Mouse (Mus musculus): Measurements from ENCODE around the gene Camkk2. TPM values are rescaled to one million over a fixed set of nuclear protein-coding genes. Genes with fewer than 3 reads are reported as not detected.

Camkk2 gene
- polyA plus RNA-seq, 1 experiment from 2014 or later = 25.6 TPM

DNA sequence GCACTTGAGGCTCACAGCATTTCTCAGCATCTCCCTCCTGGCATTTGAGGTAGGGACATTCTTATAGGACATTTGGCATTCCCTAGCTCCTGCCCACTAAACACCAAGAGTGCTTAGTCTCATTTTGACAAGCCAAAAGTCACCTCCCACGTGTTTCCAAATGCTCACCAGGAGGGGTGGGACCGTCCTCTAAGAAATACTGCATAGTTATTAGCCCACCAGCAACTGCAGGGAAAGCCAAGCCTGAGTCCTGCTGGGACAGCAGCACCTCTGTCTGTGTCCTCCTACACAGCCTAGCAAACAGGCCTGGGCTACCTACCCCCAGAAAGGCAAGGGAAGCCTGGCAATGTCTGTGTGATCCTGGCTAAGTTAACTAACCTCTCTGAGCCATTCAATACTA, 1.9 kb downstream of the Camkk2 start:
- H3K4me3 ChIP-seq (ENCODE audit: low read depth, low read length) = no peak overlapping the region
- DNase-seq (ENCODE audit: low spot score) (no peak), ATAC-seq (ENCODE audit: insufficient number of reproducible peaks, low FRiP score, low TSS enrichment, low read depth) (no peak)
- peaks cover 7% of the 10 kb centered on the region; the same call in 1 of the 2 replicates for H3K4me1 ChIP-seq (ENCODE audit: control insufficient read depth, insufficient read depth, low read length)
- no peak overlapping the region for H3K27ac ChIP-seq (replicated peaks; ENCODE audit: low read depth, low read length)
- 57% methylated on average over 2 of the region's 2 CpGs for WGBS
- H3K36me3 ChIP-seq (ENCODE audit: control insufficient read depth, insufficient read depth, low read length) = peaks cover 4% of the 10 kb centered on the region; the same call in 1 of the 2 replicates
- H3K9ac ChIP-seq (ENCODE audit: low read length) = no peak overlapping the region
- no peaks in the 10 kb centered on the region for H3K27me3 ChIP-seq (ENCODE audit: control insufficient read depth, insufficient read depth, low read length)
- H3K9me3 ChIP-seq (ENCODE audit: control insufficient read depth, low read length) = 0 out of 2 replicates have a peak, but pooled peaks cover 6% of the 10 kb centered on the region
- no peak overlapping the region for H3K4me2 ChIP-seq (ENCODE audit: low read depth, severe bottlenecking)

DNA sequence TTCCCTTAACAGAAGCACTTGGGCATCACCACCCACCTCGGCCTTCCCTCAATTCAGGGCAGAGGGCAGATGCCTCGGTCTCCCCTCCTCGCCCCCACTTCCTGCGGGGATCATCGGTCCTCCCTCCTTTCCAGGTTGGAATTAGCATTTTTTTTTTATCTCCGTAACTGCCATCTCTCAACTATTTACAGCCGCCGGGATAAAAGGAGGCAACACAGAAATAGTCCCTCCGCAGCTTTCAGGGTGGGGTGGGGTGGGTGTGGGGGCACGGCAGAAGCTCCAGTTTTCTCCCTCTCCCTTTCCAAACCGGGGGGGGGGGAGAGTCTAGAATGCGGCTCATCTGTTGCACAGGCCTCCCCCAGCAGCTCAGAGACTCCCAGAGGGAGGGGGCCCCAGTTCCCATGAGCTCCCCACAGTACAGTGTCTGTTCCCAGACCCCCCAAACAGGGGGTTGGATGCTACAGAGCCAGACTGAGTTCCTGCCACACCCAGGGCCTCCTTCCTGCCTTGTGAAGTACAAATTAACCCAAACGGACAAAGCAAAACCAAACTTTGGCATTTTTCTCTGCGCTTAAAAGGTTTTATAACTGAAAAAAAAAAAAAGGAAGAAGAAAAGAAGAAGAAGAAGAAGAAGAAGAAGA, 3.4 kb downstream of the Camkk2 start:
- Histone ChIP-seq H3K4me3 (ENCODE audit: low read depth, low read length) (no peak overlapping the region), H3K9ac (ENCODE audit: low read length) (no peak overlapping the region), H3K27me3 (ENCODE audit: control insufficient read depth, insufficient read depth, low read length) (no peaks in the 10 kb centered on the region), H3K36me3 (ENCODE audit: control insufficient read depth, insufficient read depth, low read length) (peaks cover 4% of the 10 kb centered on the region; the same call in 1 of the 2 replicates), H3K4me1 (ENCODE audit: control insufficient read depth, insufficient read depth, low read length) (peaks cover 9% of the 10 kb centered on the region), H3K4me2 (ENCODE audit: low read depth, severe bottlenecking) (no peak overlapping the region), H3K9me3 (ENCODE audit: control insufficient read depth, low read length) (0 out of 2 replicates have a peak, but pooled peaks cover 6% of the 10 kb centered on the region), H3K27ac (replicated peaks; ENCODE audit: low read depth, low read length) (no peak overlapping the region)
- WGBS = 79% methylated on average over 12 of the region's 14 CpGs
- DNase-seq (ENCODE audit: low spot score) (no peak), ATAC-seq (ENCODE audit: insufficient number of reproducible peaks, low FRiP score, low TSS enrichment, low read depth) (no peak)

DNA sequence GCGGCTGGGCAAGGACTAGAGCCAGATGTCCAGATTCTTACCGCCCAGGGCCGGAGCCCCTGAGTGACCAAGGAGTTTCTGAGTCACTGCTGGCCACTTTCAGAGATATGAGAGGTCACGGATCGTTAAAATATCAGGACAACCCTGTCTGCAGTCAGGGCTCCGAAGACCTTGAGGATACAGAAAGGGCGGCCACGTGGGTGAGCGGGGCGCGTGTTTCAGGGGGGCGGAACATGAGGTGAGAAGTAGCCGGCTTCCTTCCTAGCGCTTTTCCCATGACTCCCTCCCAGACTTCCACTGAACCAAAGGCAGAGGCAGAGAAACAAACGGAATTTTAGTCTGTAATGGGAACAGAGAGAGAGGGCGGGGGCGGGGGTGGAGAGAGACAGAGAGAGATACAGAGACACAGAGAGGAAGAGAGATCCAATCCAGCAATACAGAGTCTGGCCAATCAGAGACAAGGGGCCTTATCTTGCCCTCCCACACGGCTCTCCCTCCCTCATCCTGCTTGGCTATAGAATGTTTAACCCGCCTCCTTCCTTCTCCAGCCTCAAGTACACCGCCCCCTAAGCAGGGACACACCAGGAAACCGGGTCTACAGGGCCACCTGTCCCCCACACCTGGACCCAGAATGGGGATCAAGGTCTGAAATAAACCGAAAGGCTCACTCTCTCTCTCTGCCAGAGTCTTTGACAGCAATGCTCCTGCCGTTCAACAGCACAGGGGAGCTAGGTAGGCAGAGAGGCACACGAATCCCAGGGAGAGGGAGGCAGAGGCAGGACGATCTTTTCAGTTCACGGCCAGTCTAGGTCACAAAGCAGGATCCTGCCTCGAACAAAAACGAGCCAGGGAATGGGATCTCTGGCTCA, 4.2 kb downstream of the Camkk2 start:
- WGBS = 79% methylated on average over 28 of the region's 28 CpGs
- Histone ChIP-seq H3K9me3 (ENCODE audit: control insufficient read depth, low read length) (0 out of 2 replicates have a peak, but pooled peaks cover 6% of the 10 kb centered on the region), H3K27ac (replicated peaks; ENCODE audit: low read depth, low read length) (no peak overlapping the region), H3K36me3 (ENCODE audit: control insufficient read depth, insufficient read depth, low read length) (peaks cover 4% of the 10 kb centered on the region; the same call in 1 of the 2 replicates), H3K4me2 (ENCODE audit: low read depth, severe bottlenecking) (no peak overlapping the region), H3K4me1 (ENCODE audit: control insufficient read depth, insufficient read depth, low read length) (peaks cover 11% of the 10 kb centered on the region), H3K4me3 (ENCODE audit: low read depth, low read length) (no peak overlapping the region), H3K9ac (ENCODE audit: low read length) (no peak overlapping the region), H3K27me3 (ENCODE audit: control insufficient read depth, insufficient read depth, low read length) (no peaks in the 10 kb centered on the region)
- ATAC-seq (ENCODE audit: insufficient number of reproducible peaks, low FRiP score, low TSS enrichment, low read depth) = no peak
- no peak for DNase-seq (ENCODE audit: low spot score)

DNA sequence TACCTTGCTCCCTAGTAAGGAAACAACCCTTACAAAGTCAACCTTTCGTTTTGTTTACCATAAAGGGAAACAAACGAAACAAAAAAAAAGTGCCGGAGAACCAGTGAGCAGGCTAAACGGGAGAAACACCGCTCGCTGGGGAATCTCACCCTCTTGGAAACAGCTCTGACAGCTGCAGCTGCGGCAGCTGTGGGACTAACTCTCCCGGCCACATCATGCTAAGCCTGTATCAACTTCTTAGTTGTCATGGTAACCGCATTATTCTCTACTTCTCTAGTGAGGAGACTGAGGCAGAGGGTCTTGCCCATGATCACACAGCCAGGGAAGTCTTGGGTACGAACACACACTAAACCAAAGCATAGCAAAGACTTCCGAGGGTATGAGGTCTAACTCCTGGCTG, 5.5 kb downstream of the Camkk2 start:
- no peaks in the 10 kb centered on the region for H3K27me3 ChIP-seq (ENCODE audit: control insufficient read depth, insufficient read depth, low read length)
- H3K4me3 ChIP-seq (ENCODE audit: low read depth, low read length) = no peak overlapping the region
- H3K4me2 ChIP-seq (ENCODE audit: low read depth, severe bottlenecking) = no peak overlapping the region
- no peak overlapping the region for H3K9ac ChIP-seq (ENCODE audit: low read length)
- H3K27ac ChIP-seq (replicated peaks; ENCODE audit: low read depth, low read length) = no peak overlapping the region
- peaks cover 4% of the 10 kb centered on the region; the same call in 1 of the 2 replicates for H3K36me3 ChIP-seq (ENCODE audit: control insufficient read depth, insufficient read depth, low read length)
- H3K4me1 ChIP-seq (ENCODE audit: control insufficient read depth, insufficient read depth, low read length) = peaks cover 11% of the 10 kb centered on the region
- WGBS = 91% methylated on average over 11 of the region's 11 CpGs
- H3K9me3 ChIP-seq (ENCODE audit: control insufficient read depth, low read length) = peaks cover 6% of the 10 kb centered on the region; the same call in 1 of the 2 replicates
- DNase-seq (ENCODE audit: low spot score) (no peak), ATAC-seq (ENCODE audit: insufficient number of reproducible peaks, low FRiP score, low TSS enrichment, low read depth) (no peak)

DNA sequence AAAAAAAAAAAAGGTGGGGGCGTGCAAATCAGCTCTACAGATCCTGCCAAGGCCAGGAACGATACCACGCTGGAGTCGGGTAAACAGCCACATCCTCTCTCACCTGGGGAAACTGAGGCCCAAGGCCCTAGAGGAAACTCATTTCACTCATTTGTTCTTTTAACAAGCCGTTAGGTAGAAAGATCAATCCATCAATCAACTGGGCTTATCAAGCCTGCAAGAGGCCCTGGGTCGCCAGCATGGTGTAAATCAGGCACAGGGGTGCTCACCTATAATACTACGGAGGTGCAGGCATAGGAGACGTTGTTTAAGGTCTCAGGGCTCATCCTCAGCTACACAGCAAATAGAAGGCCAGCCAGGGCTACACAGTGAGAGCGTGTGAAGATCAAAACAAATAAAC, 7.8 kb downstream of the Camkk2 start:
- Histone ChIP-seq H3K36me3 (ENCODE audit: control insufficient read depth, insufficient read depth, low read length) (peaks cover 4% of the 10 kb centered on the region; the same call in 1 of the 2 replicates), H3K4me1 (ENCODE audit: control insufficient read depth, insufficient read depth, low read length) (peaks cover 4% of the 10 kb centered on the region), H3K9ac (ENCODE audit: low read length) (no peak overlapping the region), H3K4me3 (ENCODE audit: low read depth, low read length) (no peak overlapping the region), H3K9me3 (ENCODE audit: control insufficient read depth, low read length) (peaks cover 5% of the 10 kb centered on the region; the same call in 1 of the 2 replicates), H3K27ac (replicated peaks; ENCODE audit: low read depth, low read length) (no peak overlapping the region), H3K27me3 (ENCODE audit: control insufficient read depth, insufficient read depth, low read length) (no peaks in the 10 kb centered on the region), H3K4me2 (ENCODE audit: low read depth, severe bottlenecking) (no peak overlapping the region)
- DNase-seq (ENCODE audit: low spot score) (no peak), ATAC-seq (ENCODE audit: insufficient number of reproducible peaks, low FRiP score, low TSS enrichment, low read depth) (no peak)
- 84% methylated on average over 9 of the region's 9 CpGs for WGBS

DNA sequence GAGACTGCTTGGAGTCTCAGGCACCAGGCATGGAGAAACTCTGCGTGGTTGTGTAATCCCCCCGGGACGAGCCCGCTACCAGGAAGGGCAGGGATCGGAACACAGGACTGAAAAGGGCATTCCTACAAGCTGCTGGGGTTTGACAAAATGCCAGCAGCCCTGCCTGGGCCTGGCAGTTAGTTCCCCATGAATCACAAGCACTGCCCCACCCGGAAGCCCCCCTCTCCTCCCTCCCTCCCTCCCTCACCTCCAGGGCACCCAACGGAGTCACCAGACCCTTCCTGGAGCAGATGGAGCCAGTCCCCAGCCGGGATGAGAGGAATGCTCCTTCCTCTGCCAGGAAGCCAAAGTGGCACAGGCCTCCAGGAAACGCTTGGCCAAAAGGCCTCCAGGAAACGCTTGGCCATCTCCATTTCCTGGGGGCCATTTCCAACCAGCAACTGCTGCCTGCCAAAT, 8.4 kb downstream of the Camkk2 start:
- Histone ChIP-seq H3K4me2 (ENCODE audit: low read depth, severe bottlenecking) (no peak overlapping the region), H3K4me1 (ENCODE audit: control insufficient read depth, insufficient read depth, low read length) (peaks cover 4% of the 10 kb centered on the region), H3K4me3 (ENCODE audit: low read depth, low read length) (no peak overlapping the region), H3K27me3 (ENCODE audit: control insufficient read depth, insufficient read depth, low read length) (no peaks in the 10 kb centered on the region), H3K9ac (ENCODE audit: low read length) (no peak overlapping the region), H3K9me3 (ENCODE audit: control insufficient read depth, low read length) (peaks cover 3% of the 10 kb centered on the region; the same call in 1 of the 2 replicates), H3K27ac (replicated peaks; ENCODE audit: low read depth, low read length) (no peak overlapping the region), H3K36me3 (ENCODE audit: control insufficient read depth, insufficient read depth, low read length) (peaks cover 4% of the 10 kb centered on the region; the same call in 1 of the 2 replicates)
- no peak for ATAC-seq (ENCODE audit: insufficient number of reproducible peaks, low FRiP score, low TSS enrichment, low read depth)
- 59% methylated on average over 10 of the region's 10 CpGs for WGBS
- no peak for DNase-seq (ENCODE audit: low spot score)

DNA sequence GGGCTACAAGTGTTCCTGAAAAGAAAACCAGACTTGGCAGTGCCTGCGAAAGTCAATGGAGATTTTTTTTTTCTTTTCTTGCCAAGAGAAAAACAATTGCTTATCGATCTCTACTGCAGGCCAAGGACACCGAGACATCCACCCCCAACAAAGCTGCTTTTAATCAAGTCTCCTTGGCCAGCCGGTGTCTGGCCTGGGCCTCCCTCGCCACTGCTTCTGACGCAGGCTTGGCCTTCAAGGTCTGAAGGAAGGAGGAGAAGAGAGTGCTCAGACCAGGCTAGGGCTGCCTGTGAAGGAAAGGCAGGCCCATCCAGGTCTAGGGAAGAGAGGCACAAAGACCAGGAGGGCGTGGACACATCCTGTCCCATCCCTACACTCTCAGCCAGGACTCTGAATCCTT, 8.9 kb downstream of the Camkk2 start:
- Histone ChIP-seq H3K9me3 (ENCODE audit: control insufficient read depth, low read length) (peaks cover 3% of the 10 kb centered on the region; the same call in 1 of the 2 replicates), H3K4me2 (ENCODE audit: low read depth, severe bottlenecking) (no peak overlapping the region), H3K36me3 (ENCODE audit: control insufficient read depth, insufficient read depth, low read length) (peaks cover 4% of the 10 kb centered on the region; the same call in 1 of the 2 replicates), H3K4me3 (ENCODE audit: low read depth, low read length) (no peak overlapping the region), H3K4me1 (ENCODE audit: control insufficient read depth, insufficient read depth, low read length) (peaks cover 4% of the 10 kb centered on the region), H3K9ac (ENCODE audit: low read length) (no peak overlapping the region), H3K27me3 (ENCODE audit: control insufficient read depth, insufficient read depth, low read length) (no peaks in the 10 kb centered on the region), H3K27ac (replicated peaks; ENCODE audit: low read depth, low read length) (0 out of 2 replicates have a peak overlapping the region, but pooled peaks have one; percentile 47)
- ATAC-seq (ENCODE audit: insufficient number of reproducible peaks, low FRiP score, low TSS enrichment, low read depth) (no peak), DNase-seq (ENCODE audit: low spot score) (no peak)
- WGBS = 81% methylated on average over 7 of the region's 7 CpGs

DNA sequence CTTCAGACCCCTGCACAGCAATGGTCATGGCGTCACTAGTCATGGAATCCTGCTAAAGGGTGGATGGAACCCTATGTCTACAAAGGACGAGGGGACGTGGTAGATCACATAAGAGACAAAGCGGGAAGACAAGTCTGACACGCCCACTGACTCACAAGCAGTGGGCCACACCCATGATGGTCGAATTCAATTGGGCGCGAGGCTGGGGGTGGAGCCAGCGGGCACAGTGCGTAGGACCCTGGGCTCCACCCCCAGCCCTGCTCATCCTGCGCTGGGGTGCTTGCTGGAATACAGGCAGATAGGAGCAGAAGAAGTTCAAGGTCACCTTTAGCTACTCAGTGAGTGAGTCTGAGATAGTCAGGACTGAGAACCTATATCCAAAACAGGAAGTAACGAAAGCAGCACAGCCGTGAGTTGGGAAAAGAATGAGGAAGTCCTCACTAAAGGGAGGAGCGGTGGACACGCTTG, 10.1 kb downstream of the Camkk2 start:
- Histone ChIP-seq H3K9ac (ENCODE audit: low read length) (no peak overlapping the region), H3K27me3 (ENCODE audit: control insufficient read depth, insufficient read depth, low read length) (no peaks in the 10 kb centered on the region), H3K27ac (replicated peaks; ENCODE audit: low read depth, low read length) (no peak overlapping the region), H3K9me3 (ENCODE audit: control insufficient read depth, low read length) (peaks cover 3% of the 10 kb centered on the region; the same call in 1 of the 2 replicates), H3K4me1 (ENCODE audit: control insufficient read depth, insufficient read depth, low read length) (peaks cover 4% of the 10 kb centered on the region), H3K4me3 (ENCODE audit: low read depth, low read length) (no peak overlapping the region), H3K4me2 (ENCODE audit: low read depth, severe bottlenecking) (no peak overlapping the region), H3K36me3 (ENCODE audit: control insufficient read depth, insufficient read depth, low read length) (peaks cover 4% of the 10 kb centered on the region; the same call in 1 of the 2 replicates)
- 91% methylated on average over 15 of the region's 15 CpGs for WGBS
- ATAC-seq (ENCODE audit: insufficient number of reproducible peaks, low FRiP score, low TSS enrichment, low read depth) = no peak
- DNase-seq (ENCODE audit: low spot score) = no peak

All from limb, embryonic 11.5 days (tissue).